Mouse (Mus musculus): ENCODE data around the gene Agxt2. TPM values are rescaled to one million over a fixed set of nuclear protein-coding genes. Genes with fewer than 3 reads are reported as not detected.

The Agxt2 gene
- polyA plus RNA-seq, 2 experiments, result not detected

DNA sequence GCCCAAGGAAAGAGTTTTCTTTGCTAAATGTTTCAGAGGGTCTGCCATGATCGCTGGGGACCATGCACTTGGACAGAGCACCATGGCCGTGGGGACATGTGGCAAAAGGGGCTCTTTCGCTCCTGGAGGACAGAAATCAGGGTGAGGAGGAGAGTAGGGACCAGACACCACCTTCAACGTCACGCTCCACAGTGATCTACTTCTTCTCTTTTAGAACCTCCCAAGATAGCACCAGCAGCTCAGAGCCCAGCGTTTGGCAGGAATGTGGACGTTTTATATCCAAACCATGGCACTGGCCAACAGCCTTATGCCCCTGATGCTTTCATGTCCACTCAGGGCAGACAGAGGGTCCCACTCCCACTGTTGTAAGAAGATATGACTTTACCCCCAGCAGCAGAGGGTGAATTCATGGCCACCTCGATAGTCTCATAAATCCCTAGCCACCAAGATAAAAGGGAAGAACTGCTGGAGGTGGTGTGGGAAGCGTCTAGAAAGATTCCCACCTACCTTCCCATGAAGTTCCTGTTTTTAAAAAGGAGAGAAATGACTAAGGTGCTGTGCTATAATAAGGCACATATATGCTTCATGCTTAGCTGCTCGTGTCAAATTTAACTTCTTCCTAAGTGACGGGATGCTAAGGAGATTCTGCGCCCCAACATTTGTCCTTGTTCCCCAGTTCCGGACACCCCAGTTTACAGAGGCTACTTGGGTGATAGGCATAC is 68.4 kb downstream of the Agxt2 start:
- no peak overlapping the region for H3K9ac ChIP-seq (ENCODE audit: low read depth, low read length, severe bottlenecking)
- TF ChIP-seq POLR2A (IDR thresholded peaks at IDR 0.05; ENCODE audit: borderline replicate concordance, extremely low read depth, insufficient read depth, insufficient read length), result no peak
- H3K27me3 ChIP-seq (ENCODE audit: control insufficient read depth, insufficient read depth, low read length), result no peaks in the 10 kb centered on the region
- no peak overlapping the region for H3K4me2 ChIP-seq (replicated peaks; ENCODE audit: low read depth, low read length, severe bottlenecking)
- no peak overlapping the region for H3K4me3 ChIP-seq (replicated peaks; ENCODE audit: low read length)
- no peaks in the 10 kb centered on the region for H3K36me3 ChIP-seq (ENCODE audit: control insufficient read depth, insufficient read depth, low read length)
- 88% methylated on average over 13 of the region's 13 CpGs for WGBS
- no peak for ATAC-seq (ENCODE audit: low FRiP score, low read depth)
- no peaks in the 10 kb centered on the region for H3K4me1 ChIP-seq (ENCODE audit: control insufficient read depth, insufficient read depth, low read length)
- no peak overlapping the region for H3K27ac ChIP-seq (replicated peaks; ENCODE audit: low read depth, low read length)
- no peaks in the 10 kb centered on the region for H3K9me3 ChIP-seq (ENCODE audit: control insufficient read depth, low read length)
- no peak for DNase-seq (ENCODE audit: low spot score)

DNA sequence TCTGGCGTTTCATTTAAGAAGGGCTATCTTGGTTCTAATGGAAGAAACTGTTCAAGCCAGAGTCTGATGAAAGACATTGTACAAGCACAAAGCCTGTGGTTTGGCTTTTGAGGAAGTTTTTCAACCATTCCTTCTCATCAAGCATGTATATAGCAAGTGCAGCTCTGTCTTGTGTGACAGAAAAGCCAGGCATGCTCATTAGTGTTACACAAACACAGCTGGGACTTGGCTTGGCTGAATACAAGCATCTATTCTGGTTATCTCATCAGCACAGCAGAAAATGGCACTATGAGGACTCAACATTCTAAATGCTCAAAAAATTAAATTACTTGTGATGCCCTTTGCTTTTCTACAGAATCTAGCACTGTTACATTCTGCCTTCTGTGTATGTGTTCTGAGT is 78.6 kb downstream of the Agxt2 start:
- Histone ChIP-seq H3K4me1 (ENCODE audit: control insufficient read depth, insufficient read depth, low read length) (no peaks in the 10 kb centered on the region), H3K9me3 (ENCODE audit: control insufficient read depth, low read length) (no peaks in the 10 kb centered on the region), H3K4me2 (replicated peaks; ENCODE audit: low read depth, low read length, severe bottlenecking) (no peak overlapping the region), H3K9ac (ENCODE audit: low read depth, low read length, severe bottlenecking) (no peak overlapping the region), H3K36me3 (ENCODE audit: control insufficient read depth, insufficient read depth, low read length) (peaks cover 10% of the 10 kb centered on the region), H3K4me3 (replicated peaks; ENCODE audit: low read length) (no peak overlapping the region), H3K27me3 (ENCODE audit: control insufficient read depth, insufficient read depth, low read length) (no peaks in the 10 kb centered on the region), H3K27ac (replicated peaks; ENCODE audit: low read depth, low read length) (no peak overlapping the region)
- no peak for TF ChIP-seq POLR2A (IDR thresholded peaks at IDR 0.05; ENCODE audit: borderline replicate concordance, extremely low read depth, insufficient read depth, insufficient read length)
- ATAC-seq (ENCODE audit: low FRiP score, low read depth) (no peak), DNase-seq (ENCODE audit: low spot score) (no peak)
- WGBS, result 82% methylated on average over 1 of the region's 1 CpGs

DNA sequence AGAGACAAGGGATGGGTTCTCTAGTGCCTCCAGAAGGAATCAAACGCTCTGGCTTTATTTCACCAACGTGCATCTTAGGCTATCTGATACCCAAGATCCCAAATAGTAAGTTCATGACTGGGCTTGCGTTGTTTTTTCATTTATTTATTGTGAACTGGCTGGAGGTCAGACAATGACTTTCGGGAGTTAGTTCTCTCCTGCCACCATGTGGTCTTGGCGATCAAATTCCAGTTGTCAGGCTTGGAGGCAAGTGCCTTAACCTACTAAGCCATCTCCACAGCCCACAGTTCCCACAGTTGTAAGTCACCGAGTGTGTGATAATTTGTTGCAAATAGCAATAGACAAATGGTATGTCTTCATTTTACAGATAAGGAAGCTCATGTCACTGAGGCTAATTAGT is 81.6 kb downstream of the Agxt2 start:
- no peak for DNase-seq (ENCODE audit: low spot score)

DNA sequence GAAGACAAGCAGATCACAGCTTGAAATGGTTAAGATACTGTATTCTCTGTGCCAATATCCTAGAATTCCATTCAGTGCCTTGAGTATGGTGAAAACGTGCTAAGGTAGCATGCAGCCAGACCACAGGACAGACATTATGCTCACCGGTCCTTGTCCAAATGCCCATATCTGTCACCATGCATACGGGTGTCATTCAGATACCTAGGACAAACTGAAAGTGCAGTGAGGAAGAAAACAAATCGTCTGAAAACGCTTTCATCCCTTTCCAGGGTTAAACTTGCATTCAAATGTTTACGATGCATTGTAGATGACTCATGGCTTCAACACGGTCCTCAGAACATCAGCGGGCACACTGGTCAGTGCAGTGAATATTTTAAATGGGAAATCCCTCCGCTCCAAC is 83.2 kb downstream of the Agxt2 start:
- Histone ChIP-seq H3K9me3 (ENCODE audit: control insufficient read depth, low read length) (no peaks in the 10 kb centered on the region), H3K36me3 (ENCODE audit: control insufficient read depth, insufficient read depth, low read length) (peaks cover 19% of the 10 kb centered on the region), H3K27me3 (ENCODE audit: control insufficient read depth, insufficient read depth, low read length) (no peaks in the 10 kb centered on the region), H3K27ac (replicated peaks; ENCODE audit: low read depth, low read length) (no peak overlapping the region), H3K4me3 (replicated peaks; ENCODE audit: low read length) (no peak overlapping the region), H3K4me1 (ENCODE audit: control insufficient read depth, insufficient read depth, low read length) (no peaks in the 10 kb centered on the region), H3K9ac (ENCODE audit: low read depth, low read length, severe bottlenecking) (no peak overlapping the region), H3K4me2 (replicated peaks; ENCODE audit: low read depth, low read length, severe bottlenecking) (no peak overlapping the region)
- ATAC-seq (ENCODE audit: low FRiP score, low read depth) (no peak), DNase-seq (ENCODE audit: low spot score) (no peak)
- WGBS, result 91% methylated on average over 9 of the region's 9 CpGs
- TF ChIP-seq POLR2A (IDR thresholded peaks at IDR 0.05; ENCODE audit: borderline replicate concordance, extremely low read depth, insufficient read depth, insufficient read length), result no peak

More for the DNA sequence above, 81.6 kb downstream of the Agxt2 start:
- no peak for TF ChIP-seq POLR2A (IDR thresholded peaks at IDR 0.05; ENCODE audit: borderline replicate concordance, extremely low read depth, insufficient read depth, insufficient read length)
- Histone ChIP-seq H3K36me3 (ENCODE audit: control insufficient read depth, insufficient read depth, low read length) (peaks cover 13% of the 10 kb centered on the region), H3K4me1 (ENCODE audit: control insufficient read depth, insufficient read depth, low read length) (no peaks in the 10 kb centered on the region), H3K27me3 (ENCODE audit: control insufficient read depth, insufficient read depth, low read length) (no peaks in the 10 kb centered on the region), H3K27ac (replicated peaks; ENCODE audit: low read depth, low read length) (no peak overlapping the region), H3K9ac (ENCODE audit: low read depth, low read length, severe bottlenecking) (no peak overlapping the region), H3K9me3 (ENCODE audit: control insufficient read depth, low read length) (no peaks in the 10 kb centered on the region), H3K4me2 (replicated peaks; ENCODE audit: low read depth, low read length, severe bottlenecking) (no peak overlapping the region), H3K4me3 (replicated peaks; ENCODE audit: low read length) (no peak overlapping the region)
- whole genome bisulfite sequencing, result 80% methylated on average over 6 of the region's 6 CpGs
- no peak for ATAC-seq (ENCODE audit: low FRiP score, low read depth)

DNA sequence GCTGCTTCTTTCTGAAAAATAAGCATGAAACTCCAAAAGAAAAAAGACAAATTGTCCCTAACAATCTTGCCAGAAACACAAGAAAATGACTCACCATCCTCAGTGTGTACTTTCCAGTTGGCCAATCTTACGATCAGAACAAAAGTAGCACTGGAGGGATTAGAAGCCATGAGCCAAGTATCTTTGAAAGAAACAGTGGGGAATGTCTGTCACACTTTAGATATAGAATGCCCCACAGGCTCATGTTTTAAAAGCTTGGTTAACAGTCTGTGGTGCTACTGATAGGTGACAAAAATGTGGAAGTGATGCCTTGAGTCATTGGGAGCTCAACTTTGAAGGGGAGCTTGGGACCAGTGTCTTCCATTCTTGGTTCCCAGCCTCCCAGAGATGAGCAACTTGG is 83.9 kb downstream of the Agxt2 start:
- no peak overlapping the region for H3K4me3 ChIP-seq (replicated peaks; ENCODE audit: low read length)
- WGBS, result 92% methylated on average over 1 of the region's 1 CpGs
- H3K27ac ChIP-seq (replicated peaks; ENCODE audit: low read depth, low read length), result no peak overlapping the region
- H3K9me3 ChIP-seq (ENCODE audit: control insufficient read depth, low read length), result no peaks in the 10 kb centered on the region
- no peaks in the 10 kb centered on the region for H3K27me3 ChIP-seq (ENCODE audit: control insufficient read depth, insufficient read depth, low read length)
- no peak for DNase-seq (ENCODE audit: low spot score)
- H3K4me1 ChIP-seq (ENCODE audit: control insufficient read depth, insufficient read depth, low read length), result no peaks in the 10 kb centered on the region
- H3K4me2 ChIP-seq (replicated peaks; ENCODE audit: low read depth, low read length, severe bottlenecking), result no peak overlapping the region
- no peak overlapping the region for H3K9ac ChIP-seq (ENCODE audit: low read depth, low read length, severe bottlenecking)
- peaks cover 22% of the 10 kb centered on the region for H3K36me3 ChIP-seq (ENCODE audit: control insufficient read depth, insufficient read depth, low read length)
- ATAC-seq (ENCODE audit: low FRiP score, low read depth), result no peak
- TF ChIP-seq POLR2A (IDR thresholded peaks at IDR 0.05; ENCODE audit: borderline replicate concordance, extremely low read depth, insufficient read depth, insufficient read length), result no peak

Data from limb, embryonic 14.5 days (tissue).